Mouse (Mus musculus) heart, postnatal 0 days (tissue): Measurements from ENCODE around the gene Hdac5. TPM values are rescaled to one million over a fixed set of nuclear protein-coding genes. Genes with fewer than 3 reads are reported as not detected.

Source experiments
- ATAC-seq: fragments of 200-750 bp; cut with Nextera tagmentation; 2 replicates; pipeline ENCODE4 v1.8.0; 2017; ENCODE audit warnings: low read depth, moderate number of reproducible peaks, moderate library complexity; ENCODE audit not compliant: insufficient read depth
- DNase-seq: peaks from one replicate; pipeline ENCODE4 v3.0.0-alpha.2; 2016; ENCODE audit warnings: low spot score
- H3K27ac ChIP-seq: fragments of 300-500 bp; sonication (generic); 2 replicates; pipeline ENCODE4 v1.5.1; 2014; ENCODE audit warnings: low read depth, mild to moderate bottlenecking
- H3K27me3 ChIP-seq: fragments of 300-500 bp; sonication (generic); 2 replicates; pipeline ENCODE4 v1.6.1; 2014; ENCODE audit warnings: low read length, mixed read lengths; ENCODE audit not compliant: control insufficient read depth, insufficient read depth
- H3K36me3 ChIP-seq: fragments of 300-500 bp; sonication (generic); replicated peaks from 2 replicates; pipeline ENCODE4 v1.6.1; 2014; ENCODE audit warnings: low read length, mixed read lengths; ENCODE audit not compliant: control insufficient read depth, insufficient read depth
- H3K4me1 ChIP-seq: fragments of 300-500 bp; sonication (generic); 2 replicates; pipeline ENCODE4 v1.6.1; 2014; ENCODE audit warnings: antibody characterized with exemption; ENCODE audit not compliant: control insufficient read depth, insufficient read depth
- H3K4me2 ChIP-seq: fragments of 300-500 bp; sonication (generic); 2 replicates; pipeline ENCODE4 v1.6.1; 2014; ENCODE audit warnings: low read depth, mild to moderate bottlenecking, low read length, moderate library complexity
- H3K4me3 ChIP-seq: fragments of 300-500 bp; sonication (generic); 2 replicates; pipeline ENCODE4 v1.5.1; 2014; ENCODE audit warnings: low read depth, low read length
- H3K9ac ChIP-seq: fragments of 300-500 bp; sonication (generic); replicated peaks from 2 replicates; pipeline ENCODE4 v1.6.1; 2014; ENCODE audit warnings: low read depth, low read length, mixed read lengths
- H3K9me3 ChIP-seq: fragments of 300-500 bp; sonication (generic); replicated peaks from 2 replicates; pipeline ENCODE4 v1.6.1; 2016; ENCODE audit warnings: low read length; ENCODE audit not compliant: control insufficient read depth
- CTCF ChIP-seq: IDR thresholded peaks from 2 replicates; pipeline ENCODE4 v1.5.1; 2016; ENCODE audit warnings: antibody characterized with exemption, control low read depth, low read depth
- EP300 ChIP-seq: IDR thresholded peaks from 2 replicates; pipeline ENCODE4 v1.6.1; 2016; ENCODE audit warnings: antibody characterized with exemption, low read depth
- WGBS: fragments of 180-500 bp; shearing (Covaris S2); extraction: QIAGEN DNeasy Blood & Tissue Kit; methylation state at CpG from one replicate; pipeline ENCODE4 v1.1.7; 2014; 5-methylcytosine and 5-hydroxymethylcytosine counted together
- microRNA-seq: library from miRNA; unstranded; fragments of <30 nt; microRNA quantifications from one replicate; pipeline ENCODE4, GENCODE M21; 2016
- polyA plus RNA-seq: library from polyadenylated mRNA; unstranded; fragments of >200 nt; fragmentation: Nextera tagmentation; extraction: Ambion mirVana; gene quantifications from 2 replicates; pipeline ENCODE4 v1.2.1, GENCODE M21; 2015
- total RNA-seq: library from RNA; depleted of rRNA; stranded (reverse); fragments of >200 nt; gene quantifications from 2 replicates; pipeline ENCODE4 v1.2.3, GENCODE M21; 2014; ENCODE audit warnings: low replicate concordance; rRNA removed

The Hdac5 gene
- total and polyA plus RNA-seq, 2 experiments from 2014 or later: 51.4 to 287 TPM

DNA sequence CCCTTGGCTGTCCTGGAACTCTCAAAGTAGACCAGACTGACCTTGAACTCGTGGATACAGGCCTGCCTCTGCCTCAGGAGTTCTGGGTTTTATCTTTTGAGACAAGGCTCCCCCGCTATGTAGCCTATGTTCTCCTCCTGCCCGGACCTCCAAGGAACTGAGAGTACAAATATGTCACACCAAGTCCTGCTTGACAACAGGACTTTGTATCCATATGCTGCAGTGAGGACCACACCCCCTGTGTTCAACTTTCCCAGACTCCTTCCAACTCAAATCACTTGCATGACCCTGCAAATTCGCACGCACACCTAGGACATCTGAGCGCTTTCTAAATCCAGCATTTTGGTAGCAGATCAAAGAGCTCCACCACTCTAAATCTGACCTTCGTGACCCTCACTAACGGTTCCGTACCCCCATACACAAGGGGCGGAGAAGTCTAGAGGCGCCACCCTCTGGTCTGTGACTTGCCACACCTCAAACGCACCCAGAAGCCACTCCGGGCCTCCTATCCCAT, 85.0 kb downstream of the Hdac5 start:
- TF ChIP-seq EP300 (no peak), CTCF (no peak)
- H3K27me3 ChIP-seq: peaks cover 58% of the 10 kb centered on the region
- H3K36me3 ChIP-seq: no peaks in the 10 kb centered on the region
- WGBS: 32% methylated on average over 13 of the region's 13 CpGs
- H3K27ac ChIP-seq: no peak overlapping the region
- peak overlapping the region; percentile 38 for H3K4me3 ChIP-seq
- no peak for DNase-seq
- no peaks in the 10 kb centered on the region for H3K9me3 ChIP-seq
- H3K4me1 ChIP-seq: peaks cover 11% of the 10 kb centered on the region
- ATAC-seq: no peak
- peak overlapping the region; percentile 59 for H3K4me2 ChIP-seq
- H3K9ac ChIP-seq: no peak overlapping the region

Small RNA genes within 50 kb of the gene (microRNA-seq; reads per million reads assigned to microRNA genes)
- gene Mir8101: not detected

Other genes starting within 250 kb of the Hdac5 start
- not detected in 2 replicates for gene Cfap97d1, start 245.9 kb downstream of the Hdac5 start, total RNA-seq
- gene Cfap97d1, start 245.9 kb downstream of the Hdac5 start, polyA plus RNA-seq: not detected in 2 replicates
- gene Dusp3, start 243.2 kb downstream of the Hdac5 start, total RNA-seq: 106 and 118 TPM in 2 replicates
- gene Dusp3, start 243.2 kb downstream of the Hdac5 start, polyA plus RNA-seq: 67.9 and 75.7 TPM in 2 replicates
- gene Mpp3, start 201.7 kb downstream of the Hdac5 start, total RNA-seq: 4.9 and 8.0 TPM in 2 replicates
- 1.7 and 2.2 TPM in 2 replicates for gene Mpp3, start 201.7 kb downstream of the Hdac5 start, polyA plus RNA-seq
- 23.0 and 79.5 TPM in 2 replicates for gene Cd300lg, start 188.7 kb downstream of the Hdac5 start, total RNA-seq
- 22.9 and 24.0 TPM in 2 replicates for gene Cd300lg, start 188.7 kb downstream of the Hdac5 start, polyA plus RNA-seq
- 6.0 and 12.1 TPM in 2 replicates for gene Mpp2, start 141.7 kb downstream of the Hdac5 start, total RNA-seq
- 2.1 and 2.3 TPM in 2 replicates for gene Mpp2, start 141.7 kb downstream of the Hdac5 start, polyA plus RNA-seq
- gene Ppy, start 128.8 kb downstream of the Hdac5 start, total RNA-seq: not detected in 2 replicates
- not detected in 2 replicates for gene Ppy, start 128.8 kb downstream of the Hdac5 start, polyA plus RNA-seq
- not detected in 2 replicates for gene Pyy, start 122.3 kb downstream of the Hdac5 start, total RNA-seq
- gene Pyy, start 122.3 kb downstream of the Hdac5 start, polyA plus RNA-seq: not detected in 2 replicates
- gene Nags, start 84.7 kb downstream of the Hdac5 start, total RNA-seq: not detected in 2 replicates
- not detected in 2 replicates for gene Nags, start 84.7 kb downstream of the Hdac5 start, polyA plus RNA-seq
- gene Tmem101, start 73.8 kb downstream of the Hdac5 start, total RNA-seq: 28.7 and 45.8 TPM in 2 replicates
- gene Tmem101, start 73.8 kb downstream of the Hdac5 start, polyA plus RNA-seq: 21.9 and 23.4 TPM in 2 replicates
- 36.0 and 41.4 TPM in 2 replicates for gene Lsm12, start 44.9 kb downstream of the Hdac5 start, total RNA-seq
- 90.1 and 92.7 TPM in 2 replicates for gene Lsm12, start 44.9 kb downstream of the Hdac5 start, polyA plus RNA-seq
- 47.9 and 55.5 TPM in 2 replicates for gene G6pc3, start 40.5 kb downstream of the Hdac5 start, total RNA-seq
- 18.7 and 20.0 TPM in 2 replicates for gene G6pc3, start 40.5 kb downstream of the Hdac5 start, polyA plus RNA-seq
- 3.9 and 5.6 TPM in 2 replicates for gene BC030867, start 18.7 kb upstream of the Hdac5 start, total RNA-seq
- 2.2 and 2.9 TPM in 2 replicates for gene BC030867, start 18.7 kb upstream of the Hdac5 start, polyA plus RNA-seq
- 0.99 and 1.2 TPM in 2 replicates for gene Asb16, start 38.6 kb upstream of the Hdac5 start, total RNA-seq
- gene Asb16, start 38.6 kb upstream of the Hdac5 start, polyA plus RNA-seq: 0.07 TPM in 2 replicates
- gene Tmub2, start 54.8 kb upstream of the Hdac5 start, total RNA-seq: 57.4 and 61.7 TPM in 2 replicates
- gene Tmub2, start 54.8 kb upstream of the Hdac5 start, polyA plus RNA-seq: 29.8 and 30.1 TPM in 2 replicates
- 32.5 and 36.2 TPM in 2 replicates for gene Atxn7l3, start 66.5 kb upstream of the Hdac5 start, total RNA-seq
- 5.2 and 5.4 TPM in 2 replicates for gene Atxn7l3, start 66.5 kb upstream of the Hdac5 start, polyA plus RNA-seq
- gene Ubtf, start 89.6 kb upstream of the Hdac5 start, total RNA-seq: 30.8 and 34.5 TPM in 2 replicates
- 36.5 and 42.5 TPM in 2 replicates for gene Ubtf, start 89.6 kb upstream of the Hdac5 start, polyA plus RNA-seq
- 1.9 and 7.5 TPM in 2 replicates for gene Slc4a1, start 136.0 kb upstream of the Hdac5 start, total RNA-seq
- gene Slc4a1, start 136.0 kb upstream of the Hdac5 start, polyA plus RNA-seq: 1.3 and 3.1 TPM in 2 replicates
- gene Rundc3a, start 163.2 kb upstream of the Hdac5 start, total RNA-seq: 12.5 TPM in 1 of 2 replicates, not detected in the other
- 0.74 and 0.92 TPM in 2 replicates for gene Rundc3a, start 163.2 kb upstream of the Hdac5 start, polyA plus RNA-seq
- 281 and 322 TPM in 2 replicates for gene Slc25a39, start 177.8 kb upstream of the Hdac5 start, total RNA-seq
- gene Slc25a39, start 177.8 kb upstream of the Hdac5 start, polyA plus RNA-seq: 267 and 269 TPM in 2 replicates
- 134 and 162 TPM in 2 replicates for gene Grn, start 200.1 kb upstream of the Hdac5 start, total RNA-seq
- 174 and 176 TPM in 2 replicates for gene Grn, start 200.1 kb upstream of the Hdac5 start, polyA plus RNA-seq
- 40.8 and 58.6 TPM in 2 replicates for gene Fam171a2, start 217.5 kb upstream of the Hdac5 start, total RNA-seq
- 1.7 and 1.8 TPM in 2 replicates for gene Fam171a2, start 217.5 kb upstream of the Hdac5 start, polyA plus RNA-seq
- 4.3 and 4.8 TPM in 2 replicates for gene Itga2b, start 240.0 kb upstream of the Hdac5 start, total RNA-seq
- gene Itga2b, start 240.0 kb upstream of the Hdac5 start, polyA plus RNA-seq: 5.4 and 5.6 TPM in 2 replicates